Mouse (Mus musculus) forebrain, embryonic 11.5 days (tissue): ENCODE results near the gene Hist1h3f. TPM values are rescaled to one million over a fixed set of nuclear protein-coding genes. Genes with fewer than 3 reads are reported as not detected.

ENCODE experiments used
- microRNA-seq: library from miRNA; unstranded; fragments of <30 nt; microRNA quantifications from one replicate; pipeline ENCODE4, GENCODE M21; 2016; ENCODE audit not compliant: insufficient number of aligned reads
- polyA plus RNA-seq: library from polyadenylated mRNA; unstranded; fragments of >200 nt; fragmentation: Nextera tagmentation; extraction: Ambion mirVana; gene quantifications from 2 replicates; pipeline ENCODE4 v1.2.1, GENCODE M21; 2014

Gene Hist1h3f
- polyA plus RNA-seq, 1 experiment from 2014 or later: 1.4 TPM

Small RNA genes lying within 50 kb of the gene (microRNA-seq; reads per million reads assigned to microRNA genes)
- gene Gm44297 (not detected), gene Gm44359 (not detected), gene Gm44394 (not detected), gene n-TStga1 (4.2 reads per million)

Other genes starting within 250 kb of the Hist1h3f start
- 61.9 and 72.7 TPM in 2 replicates for gene Zfp322a, start 174.8 kb upstream of the Hist1h3f start, polyA plus RNA-seq
- 13.0 and 13.5 TPM in 2 replicates for gene Abt1, start 120.2 kb upstream of the Hist1h3f start, polyA plus RNA-seq
- gene Btn1a1, start 78.2 kb upstream of the Hist1h3f start, polyA plus RNA-seq: 0.17 and 0.19 TPM in 2 replicates
- gene Btn2a2, start 55.2 kb upstream of the Hist1h3f start, polyA plus RNA-seq: 0.48 and 0.59 TPM in 2 replicates
- gene Hist1h4h, start 13.0 kb upstream of the Hist1h3f start, polyA plus RNA-seq: 2.0 and 4.9 TPM in 2 replicates
- gene Hist1h2af, start 10.1 kb upstream of the Hist1h3f start, polyA plus RNA-seq: 7.7 and 9.3 TPM in 2 replicates
- gene Hist1h3g, start 8.6 kb upstream of the Hist1h3f start, polyA plus RNA-seq: 5.2 and 5.7 TPM in 2 replicates
- gene Hist1h2bh, start 660 bp upstream of the Hist1h3f start, polyA plus RNA-seq: 0.85 and 1.2 TPM in 2 replicates
- gene Hist1h4f, start 7.6 kb downstream of the Hist1h3f start, polyA plus RNA-seq: 1.2 and 1.3 TPM in 2 replicates
- 0.87 and 0.92 TPM in 2 replicates for gene Hist1h1d, start 9.2 kb downstream of the Hist1h3f start, polyA plus RNA-seq
- gene Hist1h3e, start 18.3 kb downstream of the Hist1h3f start, polyA plus RNA-seq: 6.7 and 10.4 TPM in 2 replicates
- gene Hist1h2ae, start 27.2 kb downstream of the Hist1h3f start, polyA plus RNA-seq: 96.4 and 102 TPM in 2 replicates
- gene Hist1h2bg, start 27.3 kb downstream of the Hist1h3f start, polyA plus RNA-seq: 7.4 and 10.0 TPM in 2 replicates
- 4.5 and 5.9 TPM in 2 replicates for gene Hist1h2bf, start 30.1 kb downstream of the Hist1h3f start, polyA plus RNA-seq
- 2.5 and 3.0 TPM in 2 replicates for gene Hist1h2ad, start 30.3 kb downstream of the Hist1h3f start, polyA plus RNA-seq
- 11.9 and 13.9 TPM in 2 replicates for gene Hist1h3d, start 31.7 kb downstream of the Hist1h3f start, polyA plus RNA-seq
- gene Hist1h4d, start 37.5 kb downstream of the Hist1h3f start, polyA plus RNA-seq: 132 and 133 TPM in 2 replicates
- gene Hist1h2be, start 77.1 kb downstream of the Hist1h3f start, polyA plus RNA-seq: 4.0 and 4.6 TPM in 2 replicates
- 27.3 and 27.7 TPM in 2 replicates for gene Hist1h1e, start 78.5 kb downstream of the Hist1h3f start, polyA plus RNA-seq
- 1.1 and 1.2 TPM in 2 replicates for gene Hist1h2ac, start 139.9 kb downstream of the Hist1h3f start, polyA plus RNA-seq
- gene Hist1h2bc, start 140.1 kb downstream of the Hist1h3f start, polyA plus RNA-seq: 23.4 and 25.3 TPM in 2 replicates
- gene Hist1h1t, start 151.8 kb downstream of the Hist1h3f start, polyA plus RNA-seq: 0.51 TPM in 1 of 2 replicates, not detected in the other
- gene Hist1h4c, start 154.4 kb downstream of the Hist1h3f start, polyA plus RNA-seq: 6.0 and 6.8 TPM in 2 replicates
- 2.2 TPM in 2 replicates for gene Hfe, start 166.8 kb downstream of the Hist1h3f start, polyA plus RNA-seq
- gene Hist1h1c, start 194.8 kb downstream of the Hist1h3f start, polyA plus RNA-seq: 14.5 and 15.2 TPM in 2 replicates
- gene Hist1h3c, start 201.6 kb downstream of the Hist1h3f start, polyA plus RNA-seq: 8.7 and 10.6 TPM in 2 replicates
- 2.6 and 3.4 TPM in 2 replicates for gene Hist1h2bb, start 202.7 kb downstream of the Hist1h3f start, polyA plus RNA-seq
- gene Hist1h2ab, start 207.1 kb downstream of the Hist1h3f start, polyA plus RNA-seq: 59.7 and 63.1 TPM in 2 replicates
- gene Hist1h3b, start 208.2 kb downstream of the Hist1h3f start, polyA plus RNA-seq: 11.7 and 15.4 TPM in 2 replicates
- 4.7 and 5.9 TPM in 2 replicates for gene Hist1h4b, start 213.0 kb downstream of the Hist1h3f start, polyA plus RNA-seq
- gene Hist1h4a, start 217.2 kb downstream of the Hist1h3f start, polyA plus RNA-seq: 0.95 TPM in 1 of 2 replicates, not detected in the other
- gene Hist1h3a, start 218.3 kb downstream of the Hist1h3f start, polyA plus RNA-seq: 2.9 and 5.4 TPM in 2 replicates
- 2.7 and 4.0 TPM in 2 replicates for gene Hist1h1a, start 219.6 kb downstream of the Hist1h3f start, polyA plus RNA-seq
- gene Trim38, start 225.9 kb downstream of the Hist1h3f start, polyA plus RNA-seq: 0.13 TPM in 1 of 2 replicates, not detected in the other